Mouse (Mus musculus) neural tube, embryonic 14.5 days (tissue): ENCODE measurements around the gene Fxyd6. TPM values are rescaled to one million over a fixed set of nuclear protein-coding genes. Genes with fewer than 3 reads are reported as not detected.

Source experiments
- ATAC-seq: fragments of 200-750 bp; cut with Nextera tagmentation; 2 replicates; pipeline ENCODE4 v1.8.0; 2017; ENCODE audit warnings: low read depth, mild to moderate bottlenecking, moderate TSS enrichment, moderate library complexity
- H3K27ac ChIP-seq: fragments of 300-500 bp; sonication (generic); 2 replicates; pipeline ENCODE4 v1.5.1; 2014; ENCODE audit warnings: low read depth, mild to moderate bottlenecking, control low read depth, low read length, moderate library complexity, mixed read lengths
- H3K27me3 ChIP-seq: fragments of 300-500 bp; sonication (generic); 2 replicates; pipeline ENCODE4 v1.6.1; 2014; ENCODE audit warnings: low read length; ENCODE audit not compliant: control insufficient read depth, insufficient read depth
- H3K36me3 ChIP-seq: fragments of 300-500 bp; sonication (generic); 2 replicates; pipeline ENCODE4 v1.6.1; 2014; ENCODE audit warnings: low read length, mixed read lengths; ENCODE audit not compliant: control insufficient read depth, insufficient read depth
- H3K4me1 ChIP-seq: fragments of 300-500 bp; sonication (generic); 2 replicates; pipeline ENCODE4 v1.6.1; 2014; ENCODE audit warnings: low read length; ENCODE audit not compliant: control insufficient read depth, insufficient read depth
- H3K4me2 ChIP-seq: fragments of 300-500 bp; sonication (generic); 2 replicates; pipeline ENCODE4 v1.6.1; 2014; ENCODE audit warnings: mild to moderate bottlenecking, low read depth, low read length, control low read depth
- H3K4me3 ChIP-seq: fragments of 300-500 bp; sonication (generic); 2 replicates; pipeline ENCODE4 v1.5.1; 2014; ENCODE audit warnings: low read depth, low read length, control low read depth, mixed read lengths
- H3K9ac ChIP-seq: fragments of 300-500 bp; sonication (generic); replicated peaks from 2 replicates; pipeline ENCODE4 v1.6.1; 2014; ENCODE audit warnings: low read depth, mild to moderate bottlenecking, control low read depth, low read length, mixed read lengths
- H3K9me3 ChIP-seq: fragments of 300-500 bp; sonication (generic); 2 replicates; pipeline ENCODE4 v1.6.1; 2016; ENCODE audit warnings: low read length; ENCODE audit not compliant: control insufficient read depth
- WGBS: fragments of 180-500 bp; shearing (Covaris S2); extraction: QIAGEN DNeasy Blood & Tissue Kit; methylation state at CpG from one replicate; pipeline ENCODE4 v1.1.7; 2014; 5-methylcytosine and 5-hydroxymethylcytosine counted together
- polyA plus RNA-seq: library from polyadenylated mRNA; unstranded; fragments of >200 nt; fragmentation: Nextera tagmentation; extraction: Ambion mirVana; gene quantifications from 2 replicates; pipeline ENCODE4 v1.2.1, GENCODE M21; 2014

The Fxyd6 gene
- polyA plus RNA-seq, 1 experiment from 2014 or later = 341 TPM

GRCm38 (mm10) chr9:45382336-45382735, 12.4 kb downstream of the Fxyd6 start:
- ATAC-seq = no peak
- 79% methylated on average over 5 of the region's 5 CpGs for WGBS
- Histone ChIP-seq H3K4me2 (no peak overlapping the region), H3K9me3 (no peaks in the 10 kb centered on the region), H3K4me3 (no peak overlapping the region), H3K36me3 (no peaks in the 10 kb centered on the region), H3K27ac (no peak overlapping the region), H3K9ac (no peak overlapping the region), H3K4me1 (peaks cover 11% of the 10 kb centered on the region), H3K27me3 (no peaks in the 10 kb centered on the region)

DNA sequence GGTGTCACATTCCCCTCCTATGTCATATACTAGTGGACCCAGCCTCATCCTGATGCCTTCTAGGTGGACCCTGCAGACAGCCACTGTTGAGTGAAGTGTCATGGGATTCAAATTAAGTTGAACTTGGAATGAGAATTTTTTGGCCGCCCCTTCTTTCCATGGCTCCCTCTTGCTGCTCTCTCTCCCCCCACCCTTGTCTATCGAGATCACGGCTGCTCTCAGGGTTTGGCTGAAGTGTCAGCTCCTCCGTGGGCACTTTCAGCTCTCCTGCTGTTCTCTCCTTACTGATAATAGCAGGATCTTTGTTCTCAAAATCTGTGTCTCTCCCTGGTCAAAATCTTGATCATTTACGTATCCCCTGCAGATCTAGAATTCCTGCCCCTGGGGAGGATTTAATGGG, 12.8 kb downstream of the Fxyd6 start:
- no peak overlapping the region for H3K4me2 ChIP-seq
- H3K4me1 ChIP-seq = peaks cover 11% of the 10 kb centered on the region
- no peak for ATAC-seq
- no peak overlapping the region for H3K9ac ChIP-seq
- H3K9me3 ChIP-seq = no peaks in the 10 kb centered on the region
- no peaks in the 10 kb centered on the region for H3K27me3 ChIP-seq
- 78% methylated on average over 5 of the region's 5 CpGs for WGBS
- H3K27ac ChIP-seq = no peak overlapping the region
- no peak overlapping the region for H3K4me3 ChIP-seq
- H3K36me3 ChIP-seq = no peaks in the 10 kb centered on the region

- no peak overlapping the region for H3K4me2 ChIP-seq
- H3K4me1 ChIP-seq = peaks cover 11% of the 10 kb centered on the region
- ATAC-seq = no peak
- no peak overlapping the region for H3K27ac ChIP-seq
- WGBS = 93% methylated on average over 6 of the region's 6 CpGs
- no peak overlapping the region for H3K9ac ChIP-seq
- no peaks in the 10 kb centered on the region for H3K27me3 ChIP-seq
- no peaks in the 10 kb centered on the region for H3K36me3 ChIP-seq
- no peak overlapping the region for H3K4me3 ChIP-seq
- H3K9me3 ChIP-seq = no peaks in the 10 kb centered on the region
These were observed 13.9 kb downstream of the Fxyd6 start for GRCm38 (mm10) chr9:45383883-45384282.

GRCm38 (mm10) chr9:45386698-45387097, 16.7 kb downstream of the Fxyd6 start:
- Histone ChIP-seq H3K27ac (no peak overlapping the region), H3K4me3 (no peak overlapping the region), H3K36me3 (no peaks in the 10 kb centered on the region), H3K4me2 (no peak overlapping the region), H3K9ac (no peak overlapping the region), H3K27me3 (no peaks in the 10 kb centered on the region), H3K4me1 (no peaks in the 10 kb centered on the region), H3K9me3 (no peaks in the 10 kb centered on the region)
- 91% methylated on average over 5 of the region's 5 CpGs for WGBS
- ATAC-seq = no peak

- Histone ChIP-seq H3K4me1 (no peaks in the 10 kb centered on the region), H3K4me2 (no peak overlapping the region), H3K9ac (no peak overlapping the region), H3K36me3 (no peaks in the 10 kb centered on the region), H3K27me3 (no peaks in the 10 kb centered on the region), H3K9me3 (no peaks in the 10 kb centered on the region), H3K4me3 (no peak overlapping the region), H3K27ac (no peak overlapping the region)
- WGBS = 40% methylated on average over 12 of the region's 12 CpGs
- ATAC-seq = peak; percentile 82
These were observed 18.5 kb downstream of the Fxyd6 start for GRCm38 (mm10) chr9:45388385-45388994.

GRCm38 (mm10) chr9:45389596-45389995, 19.6 kb downstream of the Fxyd6 start:
- Histone ChIP-seq H3K27ac (no peak overlapping the region), H3K4me3 (no peak overlapping the region), H3K36me3 (no peaks in the 10 kb centered on the region), H3K9ac (no peak overlapping the region), H3K4me1 (no peaks in the 10 kb centered on the region), H3K27me3 (no peaks in the 10 kb centered on the region), H3K4me2 (no peak overlapping the region), H3K9me3 (no peaks in the 10 kb centered on the region)
- WGBS = 92% methylated on average over 8 of the region's 8 CpGs
- no peak for ATAC-seq

GRCm38 (mm10) chr9:45391299-45391698, 21.3 kb downstream of the Fxyd6 start:
- Histone ChIP-seq H3K4me1 (no peaks in the 10 kb centered on the region), H3K27me3 (no peaks in the 10 kb centered on the region), H3K9ac (no peak overlapping the region), H3K4me3 (no peak overlapping the region), H3K36me3 (0 out of 2 replicates have a peak, but pooled peaks cover 7% of the 10 kb centered on the region), H3K27ac (no peak overlapping the region), H3K9me3 (no peaks in the 10 kb centered on the region), H3K4me2 (no peak overlapping the region)
- no peak for ATAC-seq
- WGBS = 80% methylated on average over 7 of the region's 7 CpGs

DNA sequence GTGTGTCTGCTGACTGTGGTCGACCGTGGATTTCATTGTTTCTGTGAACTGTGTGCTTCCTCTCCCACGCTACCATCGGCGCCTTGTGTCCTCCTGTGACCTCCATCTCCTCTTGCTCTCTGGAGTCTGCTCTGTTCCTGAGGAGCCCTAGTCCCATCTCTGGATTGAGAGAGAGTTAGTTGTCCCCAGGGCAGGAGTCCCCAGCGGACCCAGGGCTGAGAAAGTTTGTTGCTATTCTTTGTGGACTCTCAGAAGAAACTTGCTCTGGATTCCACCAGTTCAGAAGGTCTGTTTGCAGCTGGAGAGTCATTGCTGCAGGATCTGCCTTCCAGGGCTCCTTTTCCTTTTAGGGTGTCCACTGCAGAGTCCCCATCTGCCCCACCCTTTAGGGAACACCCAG, 25.2 kb downstream of the Fxyd6 start:
- Histone ChIP-seq H3K9me3 (no peaks in the 10 kb centered on the region), H3K4me3 (no peak overlapping the region), H3K36me3 (0 out of 2 replicates have a peak, but pooled peaks cover 7% of the 10 kb centered on the region), H3K4me1 (no peaks in the 10 kb centered on the region), H3K27me3 (no peaks in the 10 kb centered on the region), H3K4me2 (no peak overlapping the region), H3K27ac (no peak overlapping the region), H3K9ac (no peak overlapping the region)
- 90% methylated on average over 6 of the region's 6 CpGs for WGBS
- no peak for ATAC-seq

DNA sequence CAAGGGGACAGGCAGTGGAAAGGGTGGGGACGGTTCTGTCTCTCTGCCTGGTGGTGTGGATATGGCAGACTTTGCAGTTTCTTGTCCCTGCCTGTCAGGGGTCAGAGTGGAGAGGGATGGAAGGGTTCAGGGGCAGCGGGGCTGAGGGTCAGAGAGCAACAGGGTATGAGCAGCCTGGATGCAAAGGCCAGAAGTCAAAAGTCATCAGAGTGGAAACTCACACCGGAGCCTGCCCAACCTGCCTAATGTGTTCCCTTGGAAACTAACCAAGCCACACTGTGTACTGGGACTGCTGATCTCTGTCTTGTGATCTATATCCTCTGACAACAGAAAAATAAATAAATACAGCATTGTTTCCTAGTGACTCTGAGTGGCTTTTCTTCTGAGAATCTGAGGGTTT, 25.8 kb downstream of the Fxyd6 start:
- no peak overlapping the region for H3K4me2 ChIP-seq
- no peak overlapping the region for H3K4me3 ChIP-seq
- H3K27ac ChIP-seq = no peak overlapping the region
- 66% methylated on average over 3 of the region's 3 CpGs for WGBS
- no peak for ATAC-seq
- no peaks in the 10 kb centered on the region for H3K9me3 ChIP-seq
- 0 out of 2 replicates have a peak, but pooled peaks cover 7% of the 10 kb centered on the region for H3K36me3 ChIP-seq
- no peaks in the 10 kb centered on the region for H3K4me1 ChIP-seq
- H3K9ac ChIP-seq = no peak overlapping the region
- H3K27me3 ChIP-seq = no peaks in the 10 kb centered on the region
